ENCODE assay signal across 30 mouse cellular contexts in genomic region chr1:40240353-40241092, GRCm38 (mm10). TPM values are rescaled to one million over a fixed set of nuclear protein-coding genes. Genes with fewer than 3 reads are reported as not detected.
DNase-seq lines count a peak whose midpoint lies in the region; ATAC-seq and TF ChIP-seq lines count a peak whose summit lies in the region.
"Had no signal": no experiment of that assay in that cellular context is flagged by ENCODE, and none has a peak within 500 bp of the region (broad histone marks: within the 10 kb centered on the region; RNA-seq: fewer than 3 reads in every experiment).

No protein-coding gene starts in this region.

- no peak for ATAC-seq in heart, embryonic 12.5 days (ENCODE audit: insufficient number of reproducible peaks, low FRiP score)
- peak; percentile 53 to 68 for ATAC-seq in hematopoietic stem cell, adult 5-6 weeks (replicated peaks in 1 of 2; ENCODE audit: insufficient read depth in 1 of 2, low FRiP score in 2 of 2, low TSS enrichment in 1 of 2, low read depth in 1 of 2, poor library complexity in 2 of 2, severe bottlenecking in 2 of 2)
- peak; percentile 36; the same call in 1 of the 2 replicates for ATAC-seq in neutrophil, adult 5-6 weeks (ENCODE audit: extremely low read depth, insufficient number of reproducible peaks, low FRiP score, poor library complexity, severe bottlenecking)
- ATAC-seq in liver, postnatal 0 days, result no peak
- ATAC-seq: CD4-positive, CD25-positive, alpha-beta regulatory T cell, adult 4 months; forebrain, embryonic 14.5 days; intestine, embryonic 16.5 days; midbrain, embryonic 16.5 days had no signal

- no peak overlapping the region for H3K9ac ChIP-seq in heart, embryonic 12.5 days
- no peak overlapping the region for H3K9ac ChIP-seq in liver, postnatal 0 days (replicated peaks)
- H3K9ac ChIP-seq: heart, embryonic 13.5 days; hindbrain, embryonic 12.5 days; limb, embryonic 12.5 days; liver, embryonic 15.5 days; lung, embryonic 15.5 days; neural tube, embryonic 12.5 days had no signal

- H3K36me3 ChIP-seq in heart, embryonic 12.5 days, result no peaks in the 10 kb centered on the region
- no peaks in the 10 kb centered on the region for H3K36me3 ChIP-seq in liver, postnatal 0 days (replicated peaks; ENCODE audit: insufficient read depth, low read length)
- H3K36me3 ChIP-seq: heart, embryonic 13.5 days; hindbrain, embryonic 12.5 days; limb, embryonic 12.5 days; liver, embryonic 15.5 days; lung, embryonic 15.5 days; neural tube, embryonic 12.5 days had no signal

- no peak overlapping the region for H3K4me2 ChIP-seq in heart, embryonic 12.5 days
- no peak overlapping the region for H3K4me2 ChIP-seq in liver, postnatal 0 days (ENCODE audit: low read depth, low read length)
- H3K4me2 ChIP-seq: heart, embryonic 13.5 days; hindbrain, embryonic 12.5 days; limb, embryonic 12.5 days; liver, embryonic 15.5 days; lung, embryonic 15.5 days; neural tube, embryonic 12.5 days had no signal

- H3K9me3 ChIP-seq in heart, embryonic 12.5 days (replicated peaks), result no peaks in the 10 kb centered on the region
- no peaks in the 10 kb centered on the region for H3K9me3 ChIP-seq in liver, postnatal 0 days (ENCODE audit: low read length)
- H3K9me3 ChIP-seq: heart, embryonic 13.5 days; hindbrain, embryonic 12.5 days; limb, embryonic 12.5 days; liver, embryonic 15.5 days; lung, embryonic 15.5 days; neural tube, embryonic 12.5 days had no signal

- TF ChIP-seq CTCF in liver, postnatal 0 days (IDR thresholded peaks at IDR 0.05; ENCODE audit: low read depth), result no peak

- 0 out of 2 replicates have a peak, but pooled peaks cover 5% of the 10 kb centered on the region for H3K4me1 ChIP-seq in heart, embryonic 12.5 days (replicated peaks)
- peaks cover 22% of the 10 kb centered on the region for H3K4me1 ChIP-seq in liver, postnatal 0 days (ENCODE audit: insufficient read depth)
- H3K4me1 ChIP-seq: hindbrain, embryonic 12.5 days; liver, embryonic 15.5 days; neural tube, embryonic 12.5 days had no signal

- peak; percentile 68 for DNase-seq in heart, adult 11 months
- DNase-seq in B cell, adult 2 months, result peak; percentile 51 to 53
- DNase-seq in liver, postnatal 0 days, result no peak
- no peak for DNase-seq in embryo, embryonic 10.5 days (ENCODE audit: low spot score)
- DNase-seq in left cerebral cortex, adult 11 months (ENCODE audit: low spot score), result no peak
- DNase-seq: adrenal gland, adult 2 months; cerebellum, adult 2 months; cerebellum, postnatal 14 days; gastrocnemius, postnatal 14 days; heart, adult 2 months; heart, postnatal 10 days; kidney, adult 8-10 months; kidney, postnatal 10 days; layer of hippocampus, adult 9-11 months; lung, postnatal 36 days; thymus, postnatal 25 days had no signal

- 80% methylated on average over 9 of the region's 9 CpGs for WGBS in heart, embryonic 12.5 days
- WGBS in liver, postnatal 0 days (ENCODE audit: insufficient replicate concordance), result 64% methylated on average over 9 of the region's 9 CpGs

- TF ChIP-seq EP300 in liver, postnatal 0 days (IDR thresholded peaks at IDR 0.05; ENCODE audit: low read depth), result no peak

- no peak overlapping the region for H3K4me3 ChIP-seq in heart, embryonic 12.5 days
- no peak overlapping the region for H3K4me3 ChIP-seq in liver, postnatal 0 days (ENCODE audit: low read depth, low read length)
- H3K4me3 ChIP-seq: heart, adult 2 months; heart, embryonic 13.5 days; hindbrain, embryonic 12.5 days; limb, embryonic 12.5 days; liver, embryonic 15.5 days; lung, embryonic 15.5 days; myocyte; neural tube, embryonic 12.5 days had no signal

- no peaks in the 10 kb centered on the region for H3K27me3 ChIP-seq in heart, embryonic 12.5 days (replicated peaks)
- H3K27me3 ChIP-seq in liver, postnatal 0 days (ENCODE audit: insufficient read depth, low read length), result no peaks in the 10 kb centered on the region
- H3K27me3 ChIP-seq: heart, embryonic 13.5 days; hindbrain, embryonic 12.5 days; limb, embryonic 12.5 days; liver, embryonic 15.5 days; lung, embryonic 15.5 days; neural tube, embryonic 12.5 days had no signal

- H3K27ac ChIP-seq in heart, embryonic 12.5 days (ENCODE audit: poor library complexity, severe bottlenecking), result no peak overlapping the region
- H3K27ac ChIP-seq in liver, postnatal 0 days (ENCODE audit: low read depth), result no peak overlapping the region
- H3K27ac ChIP-seq: heart, adult 2 months; heart, embryonic 13.5 days; hindbrain, embryonic 12.5 days; limb, embryonic 12.5 days; liver, embryonic 15.5 days; lung, embryonic 15.5 days; neural tube, embryonic 12.5 days had no signal

RNA-seq across cellular contexts. Expression of gene Il1r1, which starts 15.6 kb away (rescaled TPM):
- 7.9 and 8.7 TPM in 2 replicates for polyA plus RNA-seq in heart, embryonic 12.5 days (2016; fragmentation: Nextera tagmentation; extraction: Ambion mirVana)
- total RNA-seq in hematopoietic stem cell, adult 5-6 weeks (2017), result 45.8 and 47.6 TPM in 2 replicates
- 0.23 and 0.25 TPM in 2 replicates for total RNA-seq in neutrophil, adult 5-6 weeks (2017)
- 12.7 and 15.1 TPM in 2 replicates for polyA plus RNA-seq in liver, postnatal 0 days (2015; fragmentation: Nextera tagmentation; extraction: Ambion mirVana)
- polyA plus RNA-seq: CD4-positive, CD25-positive, alpha-beta regulatory T cell, adult 4 months had no signal

Comparison
In these comparisons a context has a peak if more than half of its experiments do, and no peak if none do; other contexts are left out.
1. DNase-seq: peak in heart, adult 11 months (single experiment) and B cell, adult 2 months (2 of 2); none in liver, postnatal 0 days (single experiment), embryo, embryonic 10.5 days (single experiment) and left cerebral cortex, adult 11 months (single experiment).
2. ATAC-seq: peak in hematopoietic stem cell, adult 5-6 weeks (2 of 2) and neutrophil, adult 5-6 weeks (single experiment); none in heart, embryonic 12.5 days (single experiment) and liver, postnatal 0 days (single experiment).
3. RNA of gene Il1r1, which starts 15.6 kb away (total RNA-seq): 45.8 to 47.6 TPM in hematopoietic stem cell, adult 5-6 weeks; 0.23 to 0.25 TPM in neutrophil, adult 5-6 weeks; every median in the first group is over 10 times any median in the second.